Mouse (Mus musculus): ENCODE measurements around the gene Gm21861.
"Not testable (repeated sequence)": the region's sequence is repeated elsewhere in the genome, so short reads cannot be mapped to it uniquely, and the experiment has no call there.

The Gm21861 gene

DNA sequence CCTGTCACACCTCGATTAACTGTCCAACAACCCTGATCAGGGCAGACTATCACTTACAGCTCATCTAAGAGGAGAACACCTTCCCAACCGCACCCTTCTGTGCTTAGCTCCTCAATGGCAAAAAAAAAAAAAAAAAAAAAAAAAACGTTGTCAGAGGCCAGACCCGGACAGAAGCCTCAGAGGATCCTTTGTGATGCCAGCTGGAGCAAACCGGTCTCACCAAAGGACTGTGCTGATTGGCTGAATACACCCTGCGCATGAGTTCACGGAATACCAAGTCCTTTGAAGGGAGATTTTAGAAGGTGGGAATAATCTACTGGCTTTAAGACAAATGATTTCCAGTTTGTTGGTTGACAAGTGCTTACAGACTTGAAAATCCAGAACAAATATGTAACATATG is at the start of gene Gm21861:
Gene Gm21861 (minus strand): TSS at position 101 of the 400 bp plus-strand sequence.
- DNase-seq (ENCODE audit: low spot score), result not testable (repeated sequence)
